Mouse (Mus musculus) liver, postnatal 0 days (tissue): ENCODE results near the gene Arhgef3. TPM values are rescaled to one million over a fixed set of nuclear protein-coding genes. Genes with fewer than 3 reads are reported as not detected.

Source experiments
- ATAC-seq: fragments of 200-750 bp; cut with Nextera tagmentation; 2 replicates; pipeline ENCODE4 v1.8.0; 2017; ENCODE audit warnings: mild to moderate bottlenecking, moderate library complexity
- DNase-seq: peaks from one replicate; pipeline ENCODE4 v3.0.0-alpha.2; 2016
- H3K27ac ChIP-seq: fragments of 300-500 bp; sonication (generic); 2 replicates; pipeline ENCODE4 v1.5.1; 2014; ENCODE audit warnings: antibody characterized with exemption, moderate library complexity, mild to moderate bottlenecking, low read depth
- H3K27me3 ChIP-seq: fragments of 300-500 bp; sonication (generic); 2 replicates; pipeline ENCODE4 v1.6.1; 2014; ENCODE audit warnings: low read length, control low read depth, mixed read lengths; ENCODE audit not compliant: insufficient read depth
- H3K36me3 ChIP-seq: fragments of 300-500 bp; sonication (generic); replicated peaks from 2 replicates; pipeline ENCODE4 v1.6.1; 2014; ENCODE audit warnings: mild to moderate bottlenecking, control low read depth, low read length, moderate library complexity, mixed read lengths; ENCODE audit not compliant: insufficient read depth
- H3K4me1 ChIP-seq: fragments of 300-500 bp; sonication (generic); 2 replicates; pipeline ENCODE4 v1.6.1; 2014; ENCODE audit warnings: antibody characterized with exemption, mild to moderate bottlenecking, control low read depth; ENCODE audit not compliant: insufficient read depth
- H3K4me2 ChIP-seq: fragments of 300-500 bp; sonication (generic); 2 replicates; pipeline ENCODE4 v1.6.1; 2014; ENCODE audit warnings: low read depth, mild to moderate bottlenecking, low read length, moderate library complexity, mixed read lengths
- H3K4me3 ChIP-seq: fragments of 300-500 bp; sonication (generic); 2 replicates; pipeline ENCODE4 v1.5.1; 2014; ENCODE audit warnings: low read depth, low read length
- H3K9ac ChIP-seq: fragments of 300-500 bp; sonication (generic); replicated peaks from 2 replicates; pipeline ENCODE4 v1.6.1; 2014; ENCODE audit warnings: mild to moderate bottlenecking, moderate library complexity
- H3K9me3 ChIP-seq: fragments of 300-500 bp; sonication (generic); 2 replicates; pipeline ENCODE4 v1.6.1; 2016; ENCODE audit warnings: mild to moderate bottlenecking, control low read depth, low read length, mixed read lengths
- CTCF ChIP-seq: sonication (generic); IDR thresholded peaks from 2 replicates; pipeline ENCODE4 v1.5.1; 2016; ENCODE audit warnings: antibody characterized with exemption, low read depth
- EP300 ChIP-seq: IDR thresholded peaks from 2 replicates; pipeline ENCODE4 v1.6.1; 2016; ENCODE audit warnings: antibody characterized with exemption, low read depth, mild to moderate bottlenecking
- WGBS: fragments of 180-500 bp; shearing (Covaris S2); extraction: QIAGEN DNeasy Blood & Tissue Kit; methylation state at CpG from one replicate; pipeline ENCODE4 v1.1.7; 2014; ENCODE audit not compliant: insufficient replicate concordance; 5-methylcytosine and 5-hydroxymethylcytosine counted together
- polyA plus RNA-seq: library from polyadenylated mRNA; unstranded; fragments of >200 nt; fragmentation: Nextera tagmentation; extraction: Ambion mirVana; gene quantifications from 2 replicates; pipeline ENCODE4 v1.2.1, GENCODE M21; 2015

The Arhgef3 gene
- polyA plus RNA-seq, 1 experiment from 2014 or later, result 11.4 TPM

GRCm38 (mm10) chr14:27331490-27332035 lies 216.9 kb downstream of the Arhgef3 start:
- no peaks in the 10 kb centered on the region for H3K36me3 ChIP-seq
- H3K27me3 ChIP-seq, result no peaks in the 10 kb centered on the region
- H3K27ac ChIP-seq, result no peak overlapping the region
- H3K4me1 ChIP-seq, result peaks cover 17% of the 10 kb centered on the region
- H3K9ac ChIP-seq, result no peak overlapping the region
- DNase-seq (no peak), ATAC-seq (no peak)
- H3K4me3 ChIP-seq, result no peak overlapping the region
- H3K9me3 ChIP-seq, result no peaks in the 10 kb centered on the region
- H3K4me2 ChIP-seq, result no peak overlapping the region
- WGBS, result 68% methylated on average over 10 of the region's 10 CpGs
- TF ChIP-seq EP300 (no peak), CTCF (no peak)

GRCm38 (mm10) chr14:27332359-27332987 lies 217.8 kb downstream of the Arhgef3 start:
- no peak overlapping the region for H3K27ac ChIP-seq
- no peaks in the 10 kb centered on the region for H3K9me3 ChIP-seq
- H3K4me1 ChIP-seq, result peaks cover 19% of the 10 kb centered on the region
- no peaks in the 10 kb centered on the region for H3K27me3 ChIP-seq
- ATAC-seq (no peak), DNase-seq (no peak)
- H3K4me2 ChIP-seq, result no peak overlapping the region
- TF ChIP-seq EP300 (no peak), CTCF (no peak)
- WGBS, result 65% methylated on average over 4 of the region's 4 CpGs
- H3K36me3 ChIP-seq, result no peaks in the 10 kb centered on the region
- H3K9ac ChIP-seq, result no peak overlapping the region
- H3K4me3 ChIP-seq, result no peak overlapping the region

- TF ChIP-seq CTCF (no peak), EP300 (no peak)
- Histone ChIP-seq H3K9me3 (no peaks in the 10 kb centered on the region), H3K4me1 (peaks cover 14% of the 10 kb centered on the region; the same call in 1 of the 2 replicates), H3K27me3 (no peaks in the 10 kb centered on the region), H3K36me3 (no peaks in the 10 kb centered on the region), H3K27ac (peak overlapping the region; percentile 79), H3K4me2 (peak overlapping the region; percentile 93), H3K9ac (peak overlapping the region; percentile 88), H3K4me3 (peak overlapping the region; percentile 79)
- 3% methylated on average over 37 of the region's 37 CpGs for WGBS
- DNase-seq (peak; percentile 95), ATAC-seq (peak; percentile 93)
These were observed 220.9 kb downstream of the Arhgef3 start for GRCm38 (mm10) chr14:27335331-27336207.

DNA sequence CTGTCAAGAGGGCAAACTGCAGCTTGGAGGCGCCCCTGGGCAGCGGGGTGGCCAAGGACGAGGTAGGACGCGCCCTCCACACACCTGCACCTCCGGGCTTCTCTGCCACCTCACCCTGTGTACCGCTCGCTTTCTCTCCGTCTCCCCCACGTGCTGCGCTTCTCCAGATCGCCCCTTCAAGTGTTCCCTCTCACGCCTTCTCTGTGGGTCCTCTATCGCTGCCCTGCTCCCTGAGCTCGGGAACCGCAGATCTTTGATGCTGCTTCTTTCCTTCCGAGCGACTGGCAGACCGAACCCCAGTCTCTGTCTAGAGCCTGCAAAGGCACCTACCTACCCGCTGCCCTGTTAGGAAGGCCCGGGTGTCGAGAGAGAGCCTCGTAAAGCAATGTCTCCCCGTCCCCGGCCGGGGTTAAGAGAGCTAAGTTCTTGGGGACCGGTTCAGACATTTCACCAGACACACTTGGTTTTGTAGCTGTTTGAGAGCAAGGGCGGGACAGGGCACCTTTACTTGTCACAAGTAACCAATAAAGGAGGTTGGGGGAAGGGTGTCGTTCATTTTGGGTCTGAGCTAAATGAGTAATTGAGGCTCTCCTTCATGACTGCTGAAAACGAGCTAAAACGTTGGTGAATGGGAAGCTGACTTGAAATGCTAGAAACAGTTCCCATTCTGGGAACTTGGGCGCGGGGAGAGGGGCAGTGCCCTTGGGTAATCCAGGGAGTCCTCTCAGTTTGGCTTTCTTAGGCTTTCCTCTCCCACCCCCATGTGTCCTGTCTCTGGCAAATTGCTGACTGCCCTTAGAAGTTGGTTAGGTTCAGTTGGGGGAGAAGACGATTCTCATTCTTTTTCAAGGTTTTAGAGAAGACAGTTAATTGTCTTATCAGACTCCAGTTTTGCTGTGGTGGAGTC lies 221.8 kb downstream of the Arhgef3 start:
- peak overlapping the region; percentile 93 for H3K4me2 ChIP-seq
- no peaks in the 10 kb centered on the region for H3K9me3 ChIP-seq
- H3K27ac ChIP-seq, result peak overlapping the region; percentile 79
- H3K9ac ChIP-seq, result peak overlapping the region; percentile 88
- no peak for DNase-seq
- H3K4me1 ChIP-seq, result peaks cover 20% of the 10 kb centered on the region
- no peaks in the 10 kb centered on the region for H3K36me3 ChIP-seq
- ATAC-seq, result peak; percentile 49
- peak; percentile 32 for TF ChIP-seq CTCF
- no peak for TF ChIP-seq EP300
- H3K27me3 ChIP-seq, result no peaks in the 10 kb centered on the region
- peak overlapping the region; percentile 79 for H3K4me3 ChIP-seq
- WGBS, result 2% methylated on average over 33 of the region's 34 CpGs

GRCm38 (mm10) chr14:27337156-27337555 lies 222.5 kb downstream of the Arhgef3 start:
- Histone ChIP-seq H3K27ac (peak overlapping the region; percentile 79), H3K4me3 (peak overlapping the region; percentile 79), H3K27me3 (no peaks in the 10 kb centered on the region), H3K9ac (peak overlapping the region; percentile 88), H3K36me3 (no peaks in the 10 kb centered on the region), H3K9me3 (no peaks in the 10 kb centered on the region), H3K4me1 (peaks cover 26% of the 10 kb centered on the region), H3K4me2 (peak overlapping the region; percentile 93)
- peak; percentile 55 for DNase-seq
- 11% methylated on average over 6 of the region's 6 CpGs for WGBS
- ATAC-seq, result peak; percentile 42
- TF ChIP-seq CTCF (no peak), EP300 (no peak)
